Mouse (Mus musculus) forebrain, embryonic 12.5 days (tissue): Measurements from ENCODE around the gene Tmem63a. TPM values are rescaled to one million over a fixed set of nuclear protein-coding genes. Genes with fewer than 3 reads are reported as not detected.

Experiments used
- ATAC-seq: fragments of 200-750 bp; cut with Nextera tagmentation; 2 replicates; pipeline ENCODE4 v1.8.0; 2017; ENCODE audit warnings: moderate TSS enrichment; ENCODE audit not compliant: low FRiP score
- H3K27ac ChIP-seq: fragments of 300-500 bp; sonication (generic); 2 replicates; pipeline ENCODE4 v1.5.1; 2016; ENCODE audit warnings: mild to moderate bottlenecking
- H3K27me3 ChIP-seq: fragments of 300-500 bp; sonication (generic); 2 replicates; pipeline ENCODE4 v1.6.1; 2016; ENCODE audit warnings: mild to moderate bottlenecking
- H3K36me3 ChIP-seq: fragments of 300-500 bp; sonication (generic); replicated peaks from 2 replicates; pipeline ENCODE4 v1.6.1; 2016; ENCODE audit warnings: mild to moderate bottlenecking
- H3K4me1 ChIP-seq: fragments of 300-500 bp; sonication (generic); 2 replicates; pipeline ENCODE4 v1.6.1; 2016
- H3K4me2 ChIP-seq: fragments of 300-500 bp; sonication (generic); 2 replicates; pipeline ENCODE4 v1.6.1; 2016; ENCODE audit warnings: mild to moderate bottlenecking, moderate library complexity
- H3K4me3 ChIP-seq: fragments of 300-500 bp; sonication (generic); replicated peaks from 2 replicates; pipeline ENCODE4 v1.5.1; 2016; ENCODE audit warnings: mild to moderate bottlenecking
- H3K9ac ChIP-seq: fragments of 300-500 bp; sonication (generic); 2 replicates; pipeline ENCODE4 v1.6.1; 2016; ENCODE audit warnings: mild to moderate bottlenecking
- H3K9me3 ChIP-seq: fragments of 300-500 bp; sonication (generic); 2 replicates; pipeline ENCODE4 v1.6.1; 2016
- WGBS: fragments of 180-500 bp; shearing (Covaris S2); methylation state at CpG from one replicate; pipeline ENCODE4 v1.1.7; 2016; 5-methylcytosine and 5-hydroxymethylcytosine counted together
- polyA plus RNA-seq: library from polyadenylated mRNA; unstranded; fragments of >200 nt; fragmentation: Nextera tagmentation; extraction: Ambion mirVana; gene quantifications from 2 replicates; pipeline ENCODE4 v1.2.1, GENCODE M21; 2016

The Tmem63a gene
- polyA plus RNA-seq, 1 experiment from 2014 or later = 2.4 TPM

- Histone ChIP-seq H3K27ac (no peak overlapping the region), H3K4me2 (peak overlapping the region; percentile 99; the same call in 1 of the 2 replicates), H3K36me3 (no peaks in the 10 kb centered on the region), H3K9me3 (no peaks in the 10 kb centered on the region), H3K9ac (no peak overlapping the region), H3K27me3 (peaks cover 29% of the 10 kb centered on the region), H3K4me1 (peaks cover 9% of the 10 kb centered on the region; the same call in 1 of the 2 replicates), H3K4me3 (no peak overlapping the region; the same call in 1 of the 2 replicates)
- WGBS = 79% methylated on average over 4 of the region's 4 CpGs
- no peak for ATAC-seq
These were observed 73.9 kb downstream of the Tmem63a start for GRCm38 (mm10) chr1:181016045-181016444.

GRCm38 (mm10) chr1:181016532-181017131 is 74.5 kb downstream of the Tmem63a start:
- Histone ChIP-seq H3K27me3 (peaks cover 29% of the 10 kb centered on the region), H3K9ac (peak overlapping the region; percentile 60), H3K9me3 (no peaks in the 10 kb centered on the region), H3K36me3 (no peaks in the 10 kb centered on the region), H3K4me2 (peak overlapping the region; percentile 99), H3K4me3 (peak overlapping the region; percentile 50), H3K4me1 (peaks cover 9% of the 10 kb centered on the region; the same call in 1 of the 2 replicates), H3K27ac (no peak overlapping the region)
- WGBS = 4% methylated on average over 21 of the region's 21 CpGs
- peak; percentile 78 for ATAC-seq

DNA sequence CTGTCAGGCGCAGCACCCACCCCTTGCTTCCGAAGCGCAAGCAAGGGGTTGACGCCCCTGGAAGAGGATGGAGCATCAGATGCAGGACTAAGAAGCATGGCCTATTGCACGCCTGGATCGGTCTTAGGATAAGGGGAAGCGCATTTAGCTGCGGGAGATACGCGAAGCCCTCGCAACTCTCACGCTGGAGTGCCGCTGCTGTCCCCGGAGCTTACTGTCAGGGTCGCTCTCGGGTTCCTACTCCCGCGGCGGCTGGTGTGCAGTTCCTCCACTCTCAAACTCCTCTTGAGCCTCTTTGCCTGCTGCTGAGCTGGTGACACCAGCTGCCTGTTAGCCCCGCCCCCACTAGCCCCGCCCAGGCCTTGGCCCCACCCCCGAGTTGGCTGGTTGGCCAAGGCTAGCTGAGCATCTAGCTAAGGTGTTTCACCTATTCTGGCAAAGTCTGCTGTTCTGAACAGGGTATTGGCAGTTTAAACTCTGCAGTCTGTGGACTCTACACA is 75.1 kb downstream of the Tmem63a start:
- peaks cover 9% of the 10 kb centered on the region; the same call in 1 of the 2 replicates for H3K4me1 ChIP-seq
- peak overlapping the region; percentile 99 for H3K4me2 ChIP-seq
- no peak overlapping the region for H3K27ac ChIP-seq
- 0% methylated on average over 22 of the region's 22 CpGs for WGBS
- H3K9ac ChIP-seq = peak overlapping the region; percentile 60
- H3K9me3 ChIP-seq = no peaks in the 10 kb centered on the region
- H3K36me3 ChIP-seq = no peaks in the 10 kb centered on the region
- peak overlapping the region; percentile 50 for H3K4me3 ChIP-seq
- peak; percentile 86 for ATAC-seq
- peaks cover 29% of the 10 kb centered on the region for H3K27me3 ChIP-seq

DNA sequence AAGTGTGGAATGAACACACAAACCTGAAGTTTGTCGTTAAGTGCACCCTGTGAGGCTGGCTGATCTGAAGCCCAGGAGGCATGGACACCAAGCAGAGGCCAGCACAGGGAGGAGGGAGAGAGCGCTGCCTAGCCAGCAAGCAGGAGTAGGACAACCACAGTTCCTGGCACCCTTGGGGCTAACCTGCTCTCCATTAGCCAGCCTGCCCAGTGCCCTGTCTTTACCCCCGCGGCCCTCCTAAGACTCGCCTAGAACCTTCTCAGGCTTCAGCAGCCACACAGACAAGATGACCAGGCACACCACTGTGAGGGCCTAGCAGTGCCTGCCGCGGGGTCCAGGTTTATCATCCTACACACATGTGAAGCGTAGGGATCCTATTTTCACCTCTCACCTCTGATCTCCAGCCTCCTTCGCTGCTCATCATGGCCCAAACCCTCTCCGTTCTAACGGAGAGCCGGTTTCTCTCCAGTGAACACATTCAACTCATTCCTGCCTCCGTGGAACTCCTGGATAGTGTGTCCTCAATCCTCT is 75.8 kb downstream of the Tmem63a start:
- WGBS = 75% methylated on average over 13 of the region's 13 CpGs
- ATAC-seq = no peak

GRCm38 (mm10) chr1:181020756-181021487 is 78.8 kb downstream of the Tmem63a start, which contains the start of gene Ephx1:
Gene Ephx1 (minus strand): TSS chr1:181020904.
- Histone ChIP-seq H3K9ac (no peak within 1 kb of the TSS), H3K4me3 (no peak within 1 kb of the TSS), H3K27me3 (peaks cover 15% of the 10 kb centered on the region), H3K4me1 (peaks cover 9% of the 10 kb centered on the region; the same call in 1 of the 2 replicates), H3K36me3 (no peaks in the 10 kb centered on the region), H3K9me3 (no peaks in the 10 kb centered on the region), H3K4me2 (no peak within 1 kb of the TSS), H3K27ac (no peak within 1 kb of the TSS)
- no peak for ATAC-seq
- 63% methylated on average over 5 of the region's 5 CpGs for WGBS

More for the DNA sequence above, 75.8 kb downstream of the Tmem63a start:
- H3K36me3 ChIP-seq = no peaks in the 10 kb centered on the region
- H3K4me3 ChIP-seq = no peak overlapping the region
- peaks cover 29% of the 10 kb centered on the region for H3K27me3 ChIP-seq
- no peak overlapping the region for H3K9ac ChIP-seq
- H3K4me1 ChIP-seq = peaks cover 9% of the 10 kb centered on the region; the same call in 1 of the 2 replicates
- H3K4me2 ChIP-seq = 0 out of 2 replicates have a peak overlapping the region, but pooled peaks have one; percentile 99
- H3K9me3 ChIP-seq = no peaks in the 10 kb centered on the region
- no peak overlapping the region for H3K27ac ChIP-seq

GRCm38 (mm10) chr1:181021488-181021865 is 79.3 kb downstream of the Tmem63a start:
- WGBS = 62% methylated on average over 7 of the region's 7 CpGs
- H3K27me3 ChIP-seq = peaks cover 13% of the 10 kb centered on the region; the same call in 1 of the 2 replicates
- H3K27ac ChIP-seq = no peak overlapping the region
- no peak overlapping the region for H3K9ac ChIP-seq
- no peak for ATAC-seq
- H3K9me3 ChIP-seq = no peaks in the 10 kb centered on the region
- H3K36me3 ChIP-seq = no peaks in the 10 kb centered on the region
- no peak overlapping the region for H3K4me3 ChIP-seq
- peaks cover 7% of the 10 kb centered on the region; the same call in 1 of the 2 replicates for H3K4me1 ChIP-seq
- no peak overlapping the region for H3K4me2 ChIP-seq

DNA sequence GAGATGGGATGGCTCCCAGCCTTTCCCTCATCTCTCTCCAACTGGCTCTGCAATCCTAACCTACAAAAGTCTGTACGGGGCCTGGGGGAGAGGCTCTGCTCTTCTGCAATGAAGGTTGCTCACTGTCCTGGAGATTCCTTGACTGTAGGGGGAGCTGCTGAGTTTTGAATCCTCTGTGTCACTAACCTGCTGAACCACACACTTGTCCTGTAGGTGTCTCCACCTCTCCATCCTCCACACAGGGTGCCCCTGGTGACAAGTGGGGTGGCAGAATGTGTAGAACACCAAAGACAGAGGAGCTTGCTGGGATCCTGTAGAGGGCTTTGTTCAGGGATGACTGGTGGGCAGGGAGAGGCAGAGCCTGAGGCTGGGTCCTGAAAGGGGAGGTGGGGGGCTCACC is 80.1 kb downstream of the Tmem63a start:
- H3K4me3 ChIP-seq = no peak overlapping the region
- peaks cover 9% of the 10 kb centered on the region; the same call in 1 of the 2 replicates for H3K27me3 ChIP-seq
- no peak overlapping the region for H3K9ac ChIP-seq
- H3K9me3 ChIP-seq = no peaks in the 10 kb centered on the region
- no peak for ATAC-seq
- no peaks in the 10 kb centered on the region for H3K36me3 ChIP-seq
- H3K4me1 ChIP-seq = no peaks in the 10 kb centered on the region
- no peak overlapping the region for H3K27ac ChIP-seq
- no peak overlapping the region for H3K4me2 ChIP-seq
- WGBS = 12% methylated on average over 1 of the region's 1 CpGs

Other genes starting within 250 kb of the Tmem63a start
- gene Mixl1, start 245.3 kb upstream of the Tmem63a start, polyA plus RNA-seq = not detected in 2 replicates
- gene Acbd3, start 216.3 kb upstream of the Tmem63a start, polyA plus RNA-seq = 22.5 and 23.7 TPM in 2 replicates
- 3,507 and 3,679 TPM in 2 replicates for gene H3f3a, start 128.4 kb upstream of the Tmem63a start, polyA plus RNA-seq
- 39.0 and 39.1 TPM in 2 replicates for gene Sde2, start 91.2 kb upstream of the Tmem63a start, polyA plus RNA-seq
- gene Lefty2, start 49.2 kb upstream of the Tmem63a start, polyA plus RNA-seq = 0.17 TPM in 1 of 2 replicates, not detected in the other
- gene Pycr2, start 38.1 kb upstream of the Tmem63a start, polyA plus RNA-seq = 98.3 and 98.4 TPM in 2 replicates
- gene Lefty1, start 7.3 kb upstream of the Tmem63a start, polyA plus RNA-seq = 0.24 and 0.34 TPM in 2 replicates
- gene Ephx1, start 78.6 kb downstream of the Tmem63a start, polyA plus RNA-seq = 0.95 and 1.3 TPM in 2 replicates
- not detected in 2 replicates for gene 9130409I23Rik, start 108.9 kb downstream of the Tmem63a start, polyA plus RNA-seq
- 44.5 and 47.2 TPM in 2 replicates for gene Nvl, start 201.9 kb downstream of the Tmem63a start, polyA plus RNA-seq
- gene Cnih4, start 202.3 kb downstream of the Tmem63a start, polyA plus RNA-seq = 80.4 and 82.9 TPM in 2 replicates